Mouse (Mus musculus): ENCODE measurements around the gene Gm20662. TPM values are rescaled to one million over a fixed set of nuclear protein-coding genes. Genes with fewer than 3 reads are reported as not detected.

Gm20662 gene
- total RNA-seq, 2 experiments from 2014 or later: 0.17 to 1.6 TPM

- no peak for DNase-seq
Observed at GRCm38 (mm10) chr9:108093586-108093985, 97.4 kb downstream of the Gm20662 start.

DNA sequence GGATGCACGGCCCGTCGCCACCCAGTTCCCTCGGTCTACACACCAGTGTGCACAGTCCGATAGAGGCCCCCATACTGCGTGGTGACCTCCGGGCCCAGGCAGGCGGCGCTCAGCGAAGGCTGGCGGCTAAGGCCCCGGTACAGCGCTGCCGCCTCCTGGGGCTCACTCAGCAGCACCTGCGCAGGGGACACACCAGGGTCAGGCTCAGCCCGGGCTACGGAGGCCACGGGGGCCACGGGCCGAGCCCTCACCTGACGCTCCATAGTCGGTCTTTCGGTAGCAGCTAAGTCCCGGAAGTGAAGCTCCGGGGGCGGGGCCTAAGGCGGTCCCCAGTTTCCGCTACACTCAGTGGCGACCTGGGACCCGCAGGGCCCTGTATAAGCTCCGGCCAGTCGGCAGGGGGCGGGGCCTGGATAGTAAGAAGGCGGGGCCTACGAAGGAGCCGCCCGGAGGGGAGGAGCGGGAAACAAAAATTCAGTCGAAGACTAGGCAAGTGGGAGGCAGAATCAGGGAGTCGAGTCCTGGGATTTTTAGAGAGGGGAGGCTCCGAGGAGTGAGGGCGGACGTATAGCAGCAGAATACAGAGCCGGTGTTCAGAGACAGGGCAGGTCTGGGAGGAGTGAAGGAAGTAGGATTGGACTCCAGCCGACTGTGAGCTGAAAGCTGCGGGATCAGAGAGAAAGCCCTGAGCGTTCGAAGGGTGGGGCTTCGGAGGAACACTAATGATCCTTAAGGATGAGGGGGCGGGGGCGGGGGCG lies 98.2 kb downstream of the Gm20662 start, which contains the start of gene Apeh:
Apeh (minus strand) TSS at position 423 of the 758 bp plus-strand sequence.
- DNase-seq: peak; percentile 97

Small RNA genes within 50 kb of the gene (microRNA-seq; reads per million reads assigned to microRNA genes)
- gene Mir7088: 0 reads per million in 2 experiments

Other genes starting within 250 kb of the Gm20662 start
- 10 to 100 TPM; 65.4 to 73.1 TPM for gene Rbm5, start 225.4 kb upstream of the Gm20662 start, total RNA-seq (2021)
- gene Rbm6, start 123.1 kb upstream of the Gm20662 start, total RNA-seq (2021): 10 to 100 TPM; 40.3 to 40.6 TPM
- 1 to 10 TPM; 6.1 TPM for gene Mon1a, start 108.2 kb upstream of the Gm20662 start, total RNA-seq (2021)
- 1 to 10 TPM; 2.9 to 3.1 TPM for gene Mst1r, start 89.5 kb upstream of the Gm20662 start, total RNA-seq (2021)
- gene Actl11, start 67.9 kb upstream of the Gm20662 start, total RNA-seq (2021): not detected
- not detected for gene Camkv, start 60.7 kb upstream of the Gm20662 start, total RNA-seq (2021)
- 10 to 100 TPM in 1 of 2 experiments, 1 to 10 TPM in 1; 7.4 to 10.5 TPM for gene Traip, start 46.2 kb upstream of the Gm20662 start, total RNA-seq (2021)
- 10 to 100 TPM; 13.6 to 13.9 TPM for gene Uba7, start 20.8 kb upstream of the Gm20662 start, total RNA-seq (2021)
- 1 to 10 TPM in 1 of 2 experiments, under 1 TPM in 1; 0.72 to 1.2 TPM for gene Gm20661, start 13.3 kb upstream of the Gm20662 start, total RNA-seq (2021)
- gene Inka1, start 10.5 kb upstream of the Gm20662 start, total RNA-seq (2021): 10 to 100 TPM; 24.8 to 27.7 TPM
- 1 to 10 TPM; 1.4 to 2.1 TPM for gene Cdhr4, start 3.9 kb upstream of the Gm20662 start, total RNA-seq (2021)
- gene Ip6k1, start 6.2 kb downstream of the Gm20662 start, total RNA-seq (2021): 10 to 100 TPM; 48.3 to 55.4 TPM
- gene Gmppb, start 52.9 kb downstream of the Gm20662 start, total RNA-seq (2021): 10 to 100 TPM; 14.2 to 17.1 TPM
- 1 to 10 TPM; 2.3 to 2.6 TPM for gene Amigo3, start 56.8 kb downstream of the Gm20662 start, total RNA-seq (2021)
- not detected for gene Mst1, start 84.1 kb downstream of the Gm20662 start, total RNA-seq (2021)
- 10 to 100 TPM; 62.6 to 63.4 TPM for gene Rnf123, start 87.0 kb downstream of the Gm20662 start, total RNA-seq (2021)
- gene Apeh, start 98.3 kb downstream of the Gm20662 start, total RNA-seq (2021): 10 to 100 TPM; 42.2 to 45.1 TPM
- under 1 TPM; 0.07 to 0.11 TPM for gene Bsn, start 194.0 kb downstream of the Gm20662 start, total RNA-seq (2021)

Data from heart, postnatal 4 days (tissue).